Mouse (Mus musculus) E14TG2a.4 (cell line): ENCODE data around the gene Schip1.

ENCODE experiments used
- CTCF ChIP-seq: conservative IDR thresholded peaks from 2 replicates; pipeline ENCODE4 v1.5.1; 2014; ENCODE audit warnings: low read length
- POU5F1 ChIP-seq: IDR thresholded peaks from 2 replicates; pipeline ENCODE4 v1.6.1; 2014; ENCODE audit warnings: low read length, borderline replicate concordance

DNA sequence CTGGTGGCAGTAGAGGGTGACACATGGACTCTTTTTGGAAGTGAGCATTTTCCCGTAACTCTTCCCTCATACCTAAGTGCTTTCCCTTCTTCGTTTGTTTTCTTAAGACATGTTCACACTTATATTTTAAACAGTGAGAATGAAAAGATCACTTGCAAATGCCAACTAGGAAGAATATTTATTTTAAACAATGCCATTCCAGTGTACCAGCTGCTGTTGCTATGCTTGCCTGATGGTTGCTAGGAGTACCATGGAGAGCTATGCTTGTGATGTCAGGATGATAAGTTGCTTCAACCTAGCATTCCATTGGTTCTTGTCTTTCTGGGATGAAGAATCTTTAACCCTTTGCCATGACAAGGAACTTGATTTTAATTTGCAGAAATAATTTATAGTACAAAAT lies 20.4 kb downstream of the Schip1 start:
- TF ChIP-seq CTCF, result no peak
- TF ChIP-seq POU5F1, result no peak
